Mouse (Mus musculus) limb, embryonic 14.5 days (tissue): ENCODE results near the gene Fam168a. TPM values are rescaled to one million over a fixed set of nuclear protein-coding genes. Genes with fewer than 3 reads are reported as not detected.

ENCODE experiments used
- ATAC-seq: fragments of 200-750 bp; cut with Nextera tagmentation; 2 replicates; pipeline ENCODE4 v1.8.0; 2017; ENCODE audit warnings: low read depth, moderate number of reproducible peaks, moderate TSS enrichment; ENCODE audit not compliant: low FRiP score
- DNase-seq: peaks from one replicate; pipeline ENCODE4 v3.0.0-alpha.2; 2015; ENCODE audit warnings: low spot score
- H3K27ac ChIP-seq: fragments of 300-500 bp; sonication (generic); replicated peaks from 2 replicates; pipeline ENCODE4 v1.5.1; 2014; ENCODE audit warnings: low read depth, mild to moderate bottlenecking, low read length, moderate library complexity, mixed read lengths
- H3K27me3 ChIP-seq: fragments of 300-500 bp; sonication (generic); 2 replicates; pipeline ENCODE4 v1.6.1; 2014; ENCODE audit warnings: low read length, mixed read lengths; ENCODE audit not compliant: control insufficient read depth, insufficient read depth
- H3K36me3 ChIP-seq: fragments of 300-500 bp; sonication (generic); 2 replicates; pipeline ENCODE4 v1.6.1; 2014; ENCODE audit warnings: mild to moderate bottlenecking, low read length, moderate library complexity, mixed read lengths; ENCODE audit not compliant: control insufficient read depth, insufficient read depth
- H3K4me1 ChIP-seq: fragments of 300-500 bp; sonication (generic); 2 replicates; pipeline ENCODE4 v1.6.1; 2014; ENCODE audit warnings: antibody characterized with exemption, low read length, mixed read lengths; ENCODE audit not compliant: control insufficient read depth, insufficient read depth
- H3K4me2 ChIP-seq: fragments of 300-500 bp; sonication (generic); replicated peaks from 2 replicates; pipeline ENCODE4 v1.6.1; 2014; ENCODE audit warnings: low read depth, mild to moderate bottlenecking, low read length, moderate library complexity; ENCODE audit not compliant: severe bottlenecking
- H3K4me3 ChIP-seq: fragments of 300-500 bp; sonication (generic); replicated peaks from 2 replicates; pipeline ENCODE4 v1.5.1; 2014; ENCODE audit warnings: low read length
- H3K9ac ChIP-seq: fragments of 300-500 bp; sonication (generic); 2 replicates; pipeline ENCODE4 v1.6.1; 2014; ENCODE audit warnings: mild to moderate bottlenecking, low read depth, low read length, moderate library complexity; ENCODE audit not compliant: severe bottlenecking
- H3K9me3 ChIP-seq: fragments of 300-500 bp; sonication (generic); 2 replicates; pipeline ENCODE4 v1.6.1; 2016; ENCODE audit warnings: low read length; ENCODE audit not compliant: control insufficient read depth
- POLR2A ChIP-seq: fragments of 200-500 bp; IDR thresholded peaks from 2 replicates; pipeline ENCODE4 v1.8.0; 2012; ENCODE audit warnings: inconsistent platforms, mild to moderate bottlenecking, moderate library complexity, borderline replicate concordance; ENCODE audit not compliant: insufficient read depth, insufficient read length; ENCODE audit errors: extremely low read depth
- WGBS: fragments of 180-500 bp; shearing (Covaris S2); extraction: QIAGEN DNeasy Blood & Tissue Kit; methylation state at CpG from one replicate; pipeline ENCODE4 v1.1.7; 2014; 5-methylcytosine and 5-hydroxymethylcytosine counted together
- polyA plus RNA-seq, 2 experiments: library from polyadenylated mRNA; depleted of rRNA in 1 of 2; stranded (reverse) in 1 of 2; unstranded in 1 of 2; fragments of >200 nt; fragmentation: Nextera tagmentation in 1 of 2; extraction: Ambion mirVana in 1 of 2; gene quantifications; 2 replicates each; pipeline versions ENCODE4 v1.2.1 to v1.2.3; 2012 to 2014

Gene Fam168a
- polyA plus RNA-seq, 2 experiments, result 49.9 to 56.5 TPM

DNA sequence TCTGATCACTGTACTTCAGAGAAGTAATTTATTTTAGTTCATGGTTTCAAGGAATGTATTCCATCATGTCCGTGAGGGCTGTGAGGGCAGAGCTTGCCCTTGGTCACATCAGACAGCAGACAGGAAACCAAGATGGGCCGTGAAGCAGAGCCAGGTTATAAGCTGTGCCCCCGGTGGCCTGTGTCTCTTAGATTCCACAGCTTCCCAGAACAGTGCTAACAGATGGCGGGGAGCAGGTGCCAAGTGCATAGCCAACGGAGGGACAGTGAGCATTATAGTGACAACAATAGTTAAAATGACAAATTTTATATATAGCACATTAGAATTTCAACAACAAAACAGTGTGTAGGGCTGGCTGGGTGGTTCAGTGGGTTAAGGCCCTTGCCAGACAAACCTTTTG lies 105.5 kb downstream of the Fam168a start:
- Histone ChIP-seq H3K4me1 (no peaks in the 10 kb centered on the region), H3K36me3 (no peaks in the 10 kb centered on the region), H3K9me3 (no peaks in the 10 kb centered on the region), H3K4me2 (no peak overlapping the region), H3K27ac (no peak overlapping the region), H3K27me3 (no peaks in the 10 kb centered on the region), H3K4me3 (no peak overlapping the region), H3K9ac (no peak overlapping the region)
- 77% methylated on average over 5 of the region's 5 CpGs for WGBS
- ATAC-seq (no peak), DNase-seq (no peak)
- TF ChIP-seq POLR2A, result no peak

DNA sequence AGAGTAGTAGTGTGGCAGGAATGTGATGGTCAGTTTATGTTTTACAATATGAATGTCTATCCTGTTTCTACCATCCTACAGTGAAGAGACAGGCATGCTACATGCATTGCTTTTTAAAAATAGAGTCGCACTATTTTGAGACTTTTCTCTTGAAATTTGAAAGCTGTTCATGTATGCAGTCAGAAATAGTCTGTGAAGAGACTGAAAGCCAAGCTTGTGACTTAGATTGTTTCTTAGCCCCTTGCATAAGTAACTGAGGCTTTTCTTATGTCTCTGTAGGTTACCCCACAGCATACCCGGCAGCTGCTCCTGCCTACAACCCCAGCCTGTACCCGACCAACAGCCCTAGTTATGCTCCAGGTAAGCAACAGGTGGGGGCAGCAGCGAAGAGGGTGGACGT lies 106.2 kb downstream of the Fam168a start:
- Histone ChIP-seq H3K4me2 (no peak overlapping the region), H3K9me3 (no peaks in the 10 kb centered on the region), H3K9ac (no peak overlapping the region), H3K4me1 (no peaks in the 10 kb centered on the region), H3K4me3 (no peak overlapping the region), H3K27me3 (no peaks in the 10 kb centered on the region), H3K27ac (no peak overlapping the region), H3K36me3 (no peaks in the 10 kb centered on the region)
- ATAC-seq, result no peak
- TF ChIP-seq POLR2A, result no peak
- 79% methylated on average over 5 of the region's 5 CpGs for WGBS
- no peak for DNase-seq

GRCm38 (mm10) chr7:100815900-100816570 lies 109.6 kb downstream of the Fam168a start:
- DNase-seq, result no peak
- Histone ChIP-seq H3K27me3 (no peaks in the 10 kb centered on the region), H3K9me3 (no peaks in the 10 kb centered on the region), H3K36me3 (no peaks in the 10 kb centered on the region), H3K4me3 (no peak overlapping the region), H3K27ac (no peak overlapping the region), H3K9ac (no peak overlapping the region), H3K4me2 (no peak overlapping the region), H3K4me1 (no peaks in the 10 kb centered on the region)
- no peak for TF ChIP-seq POLR2A
- WGBS, result 76% methylated on average over 8 of the region's 8 CpGs
- no peak for ATAC-seq

DNA sequence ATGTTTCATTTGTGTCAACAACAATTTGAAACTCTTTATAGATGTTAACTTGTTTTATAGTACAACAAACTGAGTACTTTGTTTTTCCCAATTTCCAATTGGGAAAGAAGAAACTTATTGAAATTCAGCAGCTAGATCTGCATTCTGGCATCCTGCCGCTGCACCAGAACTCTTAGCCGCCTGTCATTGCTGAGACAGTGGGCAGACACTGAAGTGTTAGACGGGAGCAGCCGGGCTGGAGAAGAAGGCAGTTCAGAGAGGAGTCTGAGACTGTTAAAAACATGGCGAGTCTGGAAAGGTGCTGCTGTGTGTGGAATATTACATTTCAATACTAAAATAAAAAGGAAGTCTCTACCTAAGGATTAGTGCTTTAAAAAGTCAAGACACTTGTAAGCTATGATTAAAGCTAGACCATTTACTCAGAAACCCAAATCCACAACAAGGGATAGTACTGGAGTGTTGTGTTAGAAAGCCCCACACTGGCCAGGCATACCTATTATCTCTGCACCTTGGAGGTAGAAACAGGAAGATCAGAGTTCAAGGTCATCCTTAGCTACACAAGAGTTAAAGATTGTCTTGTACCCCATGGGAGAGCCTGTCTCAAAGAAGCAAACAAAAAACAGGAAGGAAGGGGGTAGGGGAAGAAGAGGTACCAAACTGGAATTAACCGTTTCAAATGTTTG lies 110.5 kb downstream of the Fam168a start:
- no peak for DNase-seq
- Histone ChIP-seq H3K27ac (no peak overlapping the region), H3K9me3 (no peaks in the 10 kb centered on the region), H3K27me3 (no peaks in the 10 kb centered on the region), H3K4me2 (no peak overlapping the region), H3K36me3 (no peaks in the 10 kb centered on the region), H3K4me3 (no peak overlapping the region), H3K9ac (no peak overlapping the region), H3K4me1 (no peaks in the 10 kb centered on the region)
- no peak for ATAC-seq
- WGBS, result 72% methylated on average over 6 of the region's 6 CpGs
- no peak for TF ChIP-seq POLR2A

DNA sequence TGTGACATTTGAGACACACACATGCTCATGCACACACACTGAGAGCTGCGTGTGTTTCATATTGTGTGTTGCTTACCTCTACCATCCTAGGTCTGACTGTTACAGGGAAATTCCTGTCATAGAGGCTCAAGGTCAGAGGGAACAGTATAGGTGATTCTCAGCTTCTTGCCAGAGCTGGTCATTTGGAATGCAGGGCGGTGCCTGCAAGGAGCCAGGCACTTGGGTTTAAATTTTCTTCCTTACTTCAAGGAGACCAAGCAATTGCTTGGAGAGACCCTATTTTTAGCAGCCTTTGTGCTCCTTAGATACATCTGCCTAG lies 111.0 kb downstream of the Fam168a start:
- no peak for DNase-seq

More for the DNA sequence above, 111.0 kb downstream of the Fam168a start:
- no peaks in the 10 kb centered on the region for H3K27me3 ChIP-seq
- H3K4me2 ChIP-seq, result no peak overlapping the region
- 70% methylated on average over 2 of the region's 2 CpGs for WGBS
- TF ChIP-seq POLR2A, result no peak
- no peaks in the 10 kb centered on the region for H3K9me3 ChIP-seq
- no peak overlapping the region for H3K4me3 ChIP-seq
- no peaks in the 10 kb centered on the region for H3K4me1 ChIP-seq
- no peak for ATAC-seq
- H3K9ac ChIP-seq, result no peak overlapping the region
- no peak overlapping the region for H3K27ac ChIP-seq
- no peaks in the 10 kb centered on the region for H3K36me3 ChIP-seq
